Mouse (Mus musculus): Measurements from ENCODE around the gene Pik3r3.

- TF ChIP-seq CHD2 (IDR thresholded peaks at IDR 0.05; ENCODE audit: low read depth, low read length) = no peak
- no peak for TF ChIP-seq ZC3H11A (IDR thresholded peaks at IDR 0.05; ENCODE audit: borderline replicate concordance, low read depth, low read length)
- no peak for TF ChIP-seq HCFC1 (IDR thresholded peaks at IDR 0.05; ENCODE audit: borderline replicate concordance, insufficient read depth, low read length)
- TF ChIP-seq ZNF384 (IDR thresholded peaks at IDR 0.05; ENCODE audit: low read depth, low read length) = peak; percentile 90
These were observed 5.4 kb upstream of the Pik3r3 start for GRCm38 (mm10) chr4:116215895-116216605.

Data from ES-E14 (cell line).